Mouse (Mus musculus): Measurements from ENCODE around the gene Bcl2l10.
A peak's percentile ranks its signal among the peaks of the same experiment; 100 is the strongest.
"Not testable (repeated sequence)": the region's sequence is repeated elsewhere in the genome, so short reads cannot be mapped to it uniquely, and the experiment has no call there.

Bcl2l10 gene

DNA sequence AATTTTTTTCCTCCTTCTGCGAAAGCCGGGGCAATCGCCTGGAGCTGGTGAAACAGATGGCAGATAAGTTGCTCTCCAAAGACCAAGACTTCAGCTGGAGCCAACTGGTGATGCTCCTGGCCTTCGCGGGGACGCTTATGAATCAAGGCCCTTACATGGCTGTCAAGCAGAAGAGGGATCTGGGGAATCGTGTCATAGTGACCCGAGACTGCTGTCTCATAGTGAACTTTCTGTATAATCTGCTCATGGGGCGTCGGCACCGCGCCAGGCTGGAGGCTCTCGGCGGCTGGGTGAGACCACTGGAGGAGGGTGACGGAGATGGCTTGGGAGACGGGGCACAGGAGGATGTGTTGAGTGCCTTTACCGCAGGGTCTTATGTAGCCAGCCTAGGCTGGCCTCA lies 508 bp downstream of the Bcl2l10 start:
- no peak for DNase-seq

DNA sequence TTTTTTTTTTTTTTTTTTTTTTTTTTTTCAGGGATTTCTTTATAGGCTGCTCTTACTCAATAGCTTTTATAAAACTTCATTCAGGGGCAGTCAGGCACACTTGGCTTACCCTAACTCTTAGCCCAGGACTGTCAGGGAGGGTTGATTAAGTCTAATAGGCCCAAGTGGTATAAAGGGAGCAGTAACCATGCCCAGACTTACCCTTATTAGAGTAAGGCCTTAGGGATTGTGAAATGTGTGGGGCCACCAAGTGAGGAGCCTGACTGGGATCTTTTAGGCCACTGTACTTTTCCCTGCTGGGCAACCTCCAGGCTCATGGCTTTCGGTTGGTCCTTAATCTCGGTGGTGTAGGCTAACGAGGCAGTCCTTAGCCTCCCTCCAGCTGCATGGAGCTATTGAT lies 1.1 kb downstream of the Bcl2l10 start:
- no peak for DNase-seq

DNA sequence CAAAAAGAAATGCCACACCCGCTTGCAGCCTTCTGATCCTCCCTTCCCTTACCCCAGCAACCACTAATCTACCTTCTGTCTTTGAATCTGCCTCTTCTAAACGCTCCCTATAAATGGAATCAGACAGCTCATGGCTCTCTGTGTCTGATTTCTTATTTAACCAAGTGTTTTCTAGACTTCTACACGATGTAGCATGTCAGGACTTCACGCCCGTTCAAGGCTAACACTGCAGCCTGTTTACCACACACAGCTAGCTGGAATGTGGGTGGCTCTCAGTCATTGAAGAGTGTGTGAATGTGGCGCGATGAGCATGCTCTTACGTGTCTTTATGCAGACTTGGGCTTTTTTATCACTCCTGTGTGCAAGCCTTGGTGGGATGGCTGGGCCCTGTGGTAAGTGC lies 5.5 kb downstream of the Bcl2l10 start:
- DNase-seq: no peak

DNA sequence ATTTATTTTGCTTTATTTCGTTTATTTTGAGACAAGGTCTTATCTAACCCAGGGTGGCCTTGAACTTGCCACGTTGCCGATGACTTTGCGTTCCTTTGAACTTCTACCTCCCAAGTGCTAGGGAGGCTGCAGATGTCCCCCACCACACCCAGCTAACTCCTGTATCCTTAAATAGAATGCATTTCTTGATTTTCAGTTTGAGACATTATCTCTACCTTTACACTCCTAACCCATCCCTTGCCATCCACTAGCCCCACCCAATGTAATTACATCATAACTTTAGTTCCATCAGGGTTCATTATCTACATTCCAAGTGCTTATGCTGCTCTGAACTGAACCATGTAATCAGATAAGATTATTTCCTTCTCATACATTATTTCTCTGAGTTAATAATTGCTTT lies 8.2 kb downstream of the Bcl2l10 start:
- no peak for DNase-seq

DNA sequence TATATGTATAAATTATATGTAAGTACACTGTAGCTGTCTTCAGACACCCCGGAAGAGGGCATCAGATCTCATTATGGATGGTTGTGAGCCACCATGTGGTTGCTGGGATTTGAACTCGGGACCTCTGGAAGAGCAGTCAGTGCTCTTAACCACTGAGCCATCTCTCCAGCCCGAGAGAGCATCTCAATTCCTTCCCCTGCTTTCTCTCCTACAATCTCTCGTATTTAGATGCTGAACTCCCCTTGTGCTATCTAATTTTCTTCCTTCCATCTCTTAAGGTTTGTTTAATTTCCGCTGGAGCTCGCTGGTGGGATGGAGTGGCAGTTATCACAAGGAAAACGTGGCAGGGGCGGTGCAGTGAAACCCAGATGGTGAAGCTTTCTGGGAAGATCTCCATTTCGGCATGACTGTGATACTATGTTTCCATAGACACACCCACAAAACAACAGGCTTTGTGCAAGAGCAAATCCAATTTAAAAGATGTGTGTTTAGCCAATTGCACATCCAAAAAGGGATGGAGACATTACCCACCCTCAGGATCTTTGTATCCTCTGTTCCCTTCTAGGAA lies 9.6 kb downstream of the Bcl2l10 start:
- no peak for DNase-seq

DNA sequence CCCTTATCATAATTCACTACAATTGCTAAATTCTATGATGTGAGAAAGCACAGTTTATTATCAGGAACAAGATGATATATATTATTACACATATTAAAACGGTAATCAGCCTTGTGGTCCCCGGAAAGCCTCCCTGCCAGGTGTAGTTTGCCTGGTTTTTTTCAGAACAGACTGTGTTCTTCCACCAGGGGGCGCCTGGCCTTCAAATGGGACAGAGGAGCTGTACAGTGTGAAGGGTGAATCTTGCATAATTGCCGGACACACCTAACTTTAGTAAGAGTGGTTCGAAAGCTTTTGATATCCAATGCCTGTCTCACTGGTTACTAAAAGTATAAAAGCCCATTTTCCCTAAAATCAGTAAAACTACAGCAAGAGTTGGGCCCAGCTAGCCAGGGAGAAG lies 14.1 kb downstream of the Bcl2l10 start:
- peak; percentile 68 for DNase-seq

DNA sequence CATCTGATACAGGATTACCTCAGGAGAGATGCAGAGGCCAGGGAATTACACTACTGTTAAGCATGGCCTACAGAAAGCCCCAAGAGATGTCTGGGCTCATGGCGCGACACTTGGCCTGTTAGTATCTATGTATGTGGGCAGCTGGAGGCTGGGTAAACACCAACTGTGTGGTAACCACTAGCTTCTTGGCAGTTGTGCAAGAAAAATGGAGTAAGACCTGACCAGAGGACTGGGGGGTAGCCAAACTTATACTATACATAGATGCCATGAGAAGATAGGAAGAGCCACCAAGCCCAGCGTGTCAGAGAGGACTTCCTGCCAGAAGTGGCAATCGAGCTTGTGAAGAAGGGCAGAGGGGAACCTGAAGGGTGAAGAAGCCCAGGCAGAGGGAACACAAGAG lies 14.6 kb downstream of the Bcl2l10 start:
- DNase-seq: no peak

DNA sequence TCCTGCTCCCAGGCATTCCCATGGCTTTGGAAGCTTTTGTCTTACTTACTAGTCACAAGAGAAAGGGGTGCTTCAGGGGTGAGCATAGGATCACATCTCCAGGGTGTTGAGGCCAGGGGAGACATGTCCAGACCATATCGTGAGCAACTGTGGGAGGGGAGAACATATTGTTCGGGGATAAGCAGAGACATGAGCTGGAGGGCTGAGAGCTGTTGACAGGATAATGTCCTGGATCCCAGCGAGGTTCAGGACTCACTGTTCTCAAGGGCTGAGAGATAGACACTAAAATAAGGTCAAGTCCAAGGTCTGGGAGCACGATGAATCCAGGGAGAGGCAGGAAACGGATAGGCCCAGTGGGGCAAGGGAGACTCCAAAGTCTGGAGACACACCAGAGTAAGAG lies 15.4 kb downstream of the Bcl2l10 start:
- no peak for DNase-seq

DNA sequence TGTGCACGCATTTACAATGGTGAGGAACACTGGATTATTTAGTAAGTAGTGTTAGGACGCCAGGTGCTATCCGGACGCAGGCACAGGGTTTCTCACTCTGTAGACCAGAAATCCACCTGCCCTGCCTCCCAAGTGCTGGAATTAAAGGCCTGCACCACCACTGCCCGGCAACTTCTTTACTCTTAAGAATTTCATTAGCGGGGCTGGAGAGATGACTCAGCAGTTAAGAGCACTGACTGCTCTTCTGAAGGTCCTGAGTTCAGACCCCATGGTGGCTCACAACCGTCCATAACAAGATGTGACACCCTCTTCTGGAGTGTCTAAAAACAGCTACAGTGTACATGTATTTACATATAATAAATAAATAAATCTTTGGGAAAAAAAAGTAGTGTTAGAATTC lies 16.1 kb downstream of the Bcl2l10 start:
- not testable (repeated sequence) for DNase-seq

DNA sequence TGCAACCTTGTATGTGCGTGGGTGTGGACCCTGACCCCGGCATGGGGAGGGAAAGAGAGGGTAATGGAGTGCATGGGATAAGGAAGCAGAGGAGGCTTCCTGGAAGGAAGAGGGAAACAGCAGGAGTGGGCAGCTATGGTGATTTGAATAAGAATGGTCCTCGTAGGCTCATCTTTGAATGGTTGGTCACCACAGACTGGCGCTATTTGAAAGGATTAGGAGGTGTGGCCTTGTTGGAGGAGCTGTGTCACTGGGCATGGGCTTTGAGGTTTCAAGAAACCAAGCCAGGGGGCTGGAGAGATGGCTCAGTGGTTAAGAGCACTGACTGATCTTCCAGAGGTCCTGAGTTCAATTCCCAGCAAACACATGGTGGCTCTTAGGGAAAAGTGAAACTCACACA lies 17.6 kb downstream of the Bcl2l10 start:
- no peak for DNase-seq

DNA sequence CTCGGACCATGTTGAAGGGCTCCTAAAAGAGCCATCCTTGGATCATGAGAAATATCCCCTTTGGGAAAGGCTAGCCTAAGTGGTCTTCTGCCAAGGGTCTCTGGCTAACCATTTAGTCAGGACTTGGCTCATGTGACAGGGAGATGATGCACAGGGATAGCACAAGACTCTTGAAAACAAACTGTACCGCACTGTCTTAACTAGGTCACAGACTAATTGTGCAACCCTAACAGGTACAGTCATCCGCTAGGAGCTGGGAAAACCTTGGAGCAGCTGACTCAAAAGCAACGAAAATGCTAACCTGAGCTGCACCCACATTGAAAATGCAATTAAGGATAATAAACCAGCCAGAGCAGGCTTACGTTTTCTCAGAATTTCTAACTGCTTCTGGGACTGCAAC lies 18.6 kb downstream of the Bcl2l10 start:
- DNase-seq: no peak

DNA sequence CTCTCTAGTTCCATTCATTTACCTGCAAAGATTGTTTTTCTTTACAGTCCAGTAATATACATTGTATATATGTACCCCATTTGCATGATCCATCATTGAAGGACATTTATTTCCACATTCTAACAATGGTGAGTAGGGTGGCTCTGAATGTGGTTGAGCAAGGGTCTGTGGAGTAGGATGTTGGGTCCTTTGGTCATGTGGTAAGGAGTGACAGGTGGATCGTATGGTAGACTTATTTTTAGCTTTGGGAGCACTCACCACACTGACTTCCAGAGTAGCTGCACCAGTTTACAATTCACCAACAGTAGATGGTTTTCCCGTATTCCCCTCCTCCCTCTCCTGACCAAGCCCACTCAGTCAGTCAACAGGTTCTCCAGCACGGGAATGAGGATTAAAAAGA lies 21.2 kb downstream of the Bcl2l10 start:
- no peak for DNase-seq

DNA sequence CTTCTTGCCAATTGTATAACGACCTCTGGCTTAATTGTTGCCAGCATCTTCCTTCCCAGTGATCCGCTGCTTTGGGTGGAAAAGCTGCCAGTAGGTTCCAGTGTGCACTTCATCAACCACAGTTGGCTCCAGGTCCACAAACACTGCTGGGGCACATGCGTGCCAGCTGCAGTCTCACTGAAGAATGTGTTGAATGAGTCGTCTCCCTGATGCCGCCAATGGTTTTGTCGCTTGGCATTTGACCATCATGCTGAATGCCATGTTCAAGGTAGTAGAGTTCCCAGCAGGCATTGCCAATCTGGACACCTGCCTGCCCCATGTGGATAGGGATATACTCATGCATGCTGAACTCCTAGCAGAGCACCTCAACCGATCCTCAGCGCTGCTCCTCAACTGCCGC lies 28.0 kb downstream of the Bcl2l10 start:
- DNase-seq: no peak

DNA sequence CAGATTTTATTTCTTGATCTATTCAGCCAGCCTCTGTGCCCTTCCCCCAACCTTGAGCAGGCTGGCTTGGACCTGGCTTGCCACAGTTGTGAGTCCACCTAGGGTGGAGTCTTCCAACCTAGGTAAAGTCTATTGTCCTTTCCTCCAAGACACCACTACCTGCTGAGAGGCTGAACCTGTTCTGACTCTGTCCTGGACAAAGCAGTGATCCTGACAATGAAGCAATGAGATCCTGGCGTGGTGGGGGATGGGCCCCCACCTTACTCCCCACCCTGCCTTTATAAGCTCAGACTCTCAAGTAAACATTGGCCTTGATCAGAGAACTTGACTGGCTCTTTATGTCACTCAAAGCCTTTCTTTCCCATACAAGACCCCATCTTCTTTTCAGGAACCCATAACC lies 28.9 kb downstream of the Bcl2l10 start:
- no peak for DNase-seq

DNA sequence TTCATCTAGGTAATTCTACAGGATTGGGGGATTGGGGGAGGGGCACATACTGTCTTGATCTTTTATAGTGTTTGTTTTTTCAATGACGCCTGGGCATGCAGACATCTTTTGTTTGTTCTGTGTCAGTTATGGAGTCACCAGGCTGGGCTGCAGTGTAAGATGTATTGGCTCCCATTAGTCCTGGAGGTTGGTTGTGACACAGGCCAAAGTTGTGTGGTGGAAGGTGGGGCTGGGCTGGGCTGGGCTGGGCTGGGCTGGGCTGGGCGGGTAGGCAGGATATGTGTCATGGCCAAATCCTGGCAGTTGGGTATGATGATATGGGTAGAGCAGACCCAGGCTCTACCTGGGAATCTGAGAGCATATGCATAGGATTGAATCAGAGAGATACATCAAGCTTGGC lies 31.2 kb downstream of the Bcl2l10 start:
- no peak for DNase-seq

DNA sequence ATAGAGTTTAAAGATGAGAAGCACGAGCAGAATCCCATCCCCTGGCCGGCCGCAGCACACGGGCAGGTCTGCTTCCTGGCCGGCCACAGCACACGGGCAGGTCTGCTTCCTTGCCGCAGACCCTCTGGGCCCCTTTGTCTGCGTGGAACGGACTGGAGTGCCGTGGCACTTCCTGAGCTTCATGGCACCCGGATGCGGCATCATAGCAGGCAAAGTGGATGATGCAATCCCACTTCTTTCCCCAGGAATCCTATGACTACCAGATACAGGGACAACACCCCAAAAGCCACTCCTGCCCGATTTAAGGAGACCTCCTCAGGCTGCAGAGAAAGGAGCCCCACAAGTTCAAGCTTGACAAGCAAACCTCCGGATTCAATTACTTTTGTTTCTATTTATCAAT lies 35.3 kb downstream of the Bcl2l10 start:
- no peak for DNase-seq

DNA sequence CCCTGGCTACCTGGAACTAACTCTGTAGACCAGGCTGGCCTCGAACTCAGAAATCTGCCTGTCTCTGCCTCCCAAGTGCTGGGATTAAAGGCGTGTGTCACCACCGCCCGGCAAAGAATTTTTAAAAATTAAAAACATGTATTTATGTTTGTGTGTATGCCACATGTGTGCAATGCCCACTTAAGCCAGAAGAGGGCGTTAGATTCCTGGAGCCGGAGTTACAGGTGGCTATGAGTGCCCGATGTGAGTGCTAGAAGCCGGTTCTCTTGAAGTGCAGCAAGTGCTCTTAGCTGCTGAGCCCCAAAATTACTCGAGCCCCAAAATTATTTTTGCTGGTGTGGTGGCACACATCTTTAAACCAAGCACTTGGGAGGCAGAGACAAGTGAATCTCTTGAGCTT lies 36.2 kb downstream of the Bcl2l10 start:
- DNase-seq: no peak

DNA sequence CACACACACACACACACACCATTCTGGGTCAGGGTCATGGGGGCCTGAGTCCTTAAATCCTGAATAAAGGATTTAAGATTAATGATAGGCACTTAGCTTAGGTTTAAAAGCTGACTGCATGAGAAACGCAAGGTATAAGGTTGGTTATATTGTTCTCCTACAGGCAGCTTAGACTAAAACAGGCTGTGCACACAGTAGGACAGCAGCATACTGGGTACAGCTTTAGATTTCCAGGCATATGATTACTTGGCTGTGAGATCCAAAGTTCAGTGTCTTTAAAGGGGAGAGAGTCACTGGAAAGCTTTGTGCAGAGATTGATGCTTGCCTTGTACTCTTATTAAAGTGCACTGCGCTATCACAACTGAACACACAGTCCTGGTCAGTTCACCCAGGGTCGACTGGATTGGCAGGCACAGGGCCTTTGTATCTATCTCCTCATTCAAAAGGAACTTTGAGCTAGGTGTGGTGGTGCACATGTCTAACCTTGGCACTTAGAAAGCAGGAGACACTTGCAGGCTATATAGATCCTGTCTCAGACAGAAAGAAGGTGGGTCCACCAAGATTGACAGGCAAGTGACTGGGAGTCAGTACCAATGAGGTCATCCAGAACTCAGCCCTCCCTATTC lies 36.9 kb downstream of the Bcl2l10 start:
- no peak for DNase-seq

DNA sequence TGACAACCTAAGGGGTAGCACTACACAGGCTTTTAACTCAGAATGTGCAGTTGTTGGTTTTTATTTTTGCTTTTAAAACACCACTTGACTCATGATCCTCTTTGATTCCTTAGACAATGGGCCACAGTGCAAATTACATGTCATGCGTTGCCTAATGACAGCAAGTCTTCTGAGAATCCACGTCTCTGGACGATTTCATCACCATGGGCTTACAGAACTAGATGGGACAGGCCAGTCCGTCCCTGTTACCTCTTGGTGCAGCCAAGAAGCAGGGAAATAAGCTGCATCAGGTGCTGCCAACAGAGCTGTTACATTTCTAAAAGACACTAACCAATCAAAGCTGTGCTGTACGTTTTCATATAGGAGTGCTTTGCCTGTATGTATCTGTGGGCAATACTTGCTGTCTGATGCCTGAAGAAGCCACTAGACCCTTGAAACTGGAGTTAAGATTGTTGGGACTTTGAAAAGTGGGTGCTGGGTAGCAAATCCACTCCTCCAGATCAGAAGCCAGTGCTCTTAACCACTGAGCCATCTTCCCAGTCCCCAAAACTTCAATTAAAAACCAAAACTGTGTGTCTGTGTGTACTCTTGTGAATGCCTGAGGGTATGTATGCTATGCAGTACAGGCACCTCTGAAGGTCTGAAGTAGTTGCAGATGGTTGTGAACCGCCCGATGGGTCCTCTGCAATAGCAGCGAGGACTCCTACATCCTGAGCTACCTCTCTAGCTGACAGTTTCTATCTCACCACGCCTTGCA lies 37.8 kb downstream of the Bcl2l10 start:
- DNase-seq: no peak

DNA sequence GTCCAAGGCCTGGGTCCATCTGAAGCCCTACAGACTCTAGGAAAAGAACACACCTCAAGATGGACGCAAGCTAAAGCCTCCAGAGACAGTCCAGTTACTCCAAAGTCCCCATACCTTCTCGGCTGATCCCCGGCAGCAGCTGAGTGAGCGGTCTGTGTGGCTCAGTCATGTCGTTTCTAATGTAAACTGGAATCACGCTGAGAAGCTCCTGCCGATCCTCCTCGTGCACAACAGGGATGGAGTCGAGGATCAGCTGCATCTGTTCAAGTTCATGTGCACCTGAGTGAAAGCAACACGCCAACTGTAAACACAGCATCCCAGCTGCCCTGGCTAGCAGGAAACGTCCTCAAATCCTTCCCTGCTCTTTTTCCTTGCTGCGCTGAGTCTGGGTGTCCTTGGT lies 45.7 kb downstream of the Bcl2l10 start:
- DNase-seq: no peak

DNA sequence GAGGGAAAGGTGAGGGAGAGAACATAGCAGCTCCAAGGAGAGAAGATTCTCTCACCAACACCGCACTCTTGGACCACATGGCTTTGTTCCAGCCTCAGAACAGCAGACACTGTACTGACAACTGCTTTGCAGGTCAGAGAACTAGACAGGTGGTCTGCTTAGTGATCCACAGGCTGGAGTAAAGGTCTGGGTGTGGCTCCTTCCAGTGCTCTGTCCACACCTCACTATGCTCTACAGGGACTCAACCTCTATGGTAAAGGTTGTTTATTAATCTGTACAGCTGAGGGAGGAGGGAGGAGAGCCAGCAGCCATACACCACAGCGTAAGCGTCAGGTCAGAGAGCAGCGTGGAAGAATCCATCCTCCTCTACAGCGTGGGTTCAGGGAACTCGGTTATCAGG lies 48.4 kb downstream of the Bcl2l10 start:
- no peak for DNase-seq

DNA sequence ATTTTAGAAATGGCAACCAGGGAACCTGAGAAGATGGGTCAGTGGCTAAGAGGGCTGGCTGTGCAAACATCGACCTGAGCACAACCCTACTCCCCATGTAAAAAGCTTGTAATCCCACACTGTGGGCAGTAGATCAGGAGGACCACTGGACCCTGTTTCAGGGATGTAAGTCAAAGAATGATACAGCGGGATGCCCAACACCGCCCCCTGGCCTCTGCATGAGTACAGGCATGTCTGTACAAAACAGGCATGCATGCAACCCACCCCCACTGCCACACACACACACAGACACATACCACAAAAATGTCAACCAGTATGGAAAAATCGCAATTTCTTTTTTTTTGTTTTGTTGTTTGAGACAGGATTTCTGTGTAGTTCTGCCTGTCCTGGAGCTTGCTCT lies 51.5 kb downstream of the Bcl2l10 start:
- no peak for DNase-seq

DNA sequence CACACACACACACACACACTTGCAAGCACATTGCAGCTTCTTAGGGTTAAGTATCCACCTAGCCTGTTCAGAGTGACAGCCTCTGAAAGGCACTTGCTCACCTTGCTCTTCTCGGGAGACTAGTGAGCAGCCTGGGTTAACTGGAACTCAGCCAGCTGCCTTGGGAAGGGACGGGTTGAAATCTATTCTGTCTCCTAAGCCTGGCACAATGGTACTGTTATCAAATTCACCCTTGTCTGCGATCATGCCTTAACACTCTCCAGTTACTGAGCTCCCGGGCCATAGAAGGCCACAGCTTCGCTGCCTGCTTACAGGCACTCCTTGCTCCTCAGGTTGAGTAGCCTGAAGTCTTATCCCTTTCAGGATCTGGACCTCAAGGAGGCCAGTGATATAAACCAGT lies 53.1 kb downstream of the Bcl2l10 start:
- no peak for DNase-seq
